In the genomic region with DNA sequence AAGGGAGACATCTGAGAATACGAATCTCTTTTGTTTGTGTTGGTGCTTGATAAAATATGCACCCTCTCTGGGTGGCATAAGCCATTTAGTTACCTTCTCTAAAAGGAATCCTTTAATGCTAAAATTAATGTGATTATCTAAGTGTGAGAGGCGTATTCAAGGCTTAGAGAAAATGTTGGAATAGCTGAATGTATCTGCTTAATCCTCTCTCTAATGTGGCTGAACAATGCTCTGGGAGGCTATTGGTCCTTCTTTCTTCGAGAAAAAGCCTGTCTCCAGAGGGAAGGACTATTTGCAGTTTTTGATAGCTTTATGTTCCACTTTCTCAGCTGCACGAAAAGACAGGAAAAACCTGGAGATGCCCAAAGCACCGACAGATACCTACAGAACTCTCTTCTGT, we compare ENCODE assay signal across 24 mouse cellular contexts.
DNase-seq lines count a peak whose midpoint lies in the region; ATAC-seq and TF ChIP-seq lines count a peak whose summit lies in the region.
"Had no signal": no experiment of that assay in that cellular context is flagged by ENCODE, and none has a peak within 500 bp of the region (broad histone marks: within the 10 kb centered on the region; RNA-seq: fewer than 3 reads in every experiment).

No protein-coding gene starts in this region.

- TF ChIP-seq POLR2A in brain, embryonic 14.5 days (IDR thresholded peaks at IDR 0.05; ENCODE audit: borderline replicate concordance, extremely low read depth, insufficient read depth, insufficient read length, poor library complexity, severe bottlenecking) = no peak

- no peaks in the 10 kb centered on the region; the same call in 1 of the 2 replicates for H3K27me3 ChIP-seq in midbrain, embryonic 10.5 days (ENCODE audit: low read depth, poor library complexity, severe bottlenecking)
- H3K27me3 ChIP-seq in midbrain, postnatal 0 days (ENCODE audit: insufficient read depth, low read length) = no peaks in the 10 kb centered on the region
- H3K27me3 ChIP-seq in midbrain, embryonic 12.5 days = peaks cover 10% of the 10 kb centered on the region; the same call in 1 of the 2 replicates
- no peaks in the 10 kb centered on the region for H3K27me3 ChIP-seq in midbrain, embryonic 14.5 days (ENCODE audit: control insufficient read depth, insufficient read depth, low read length)
- H3K27me3 ChIP-seq: embryonic facial prominence, embryonic 13.5 days; embryonic facial prominence, embryonic 15.5 days had no signal

- ATAC-seq in midbrain, postnatal 0 days (ENCODE audit: low FRiP score) = no peak
- peak; percentile 51 for ATAC-seq in midbrain, embryonic 12.5 days (ENCODE audit: low FRiP score, low read depth)
- peak; percentile 26; the same call in 1 of the 2 replicates for ATAC-seq in midbrain, embryonic 14.5 days (ENCODE audit: low FRiP score, low TSS enrichment)
- ATAC-seq: forebrain, embryonic 14.5 days; forebrain, embryonic 16.5 days had no signal

- no peak overlapping the region for H3K9ac ChIP-seq in midbrain, postnatal 0 days (replicated peaks; ENCODE audit: low read length, poor library complexity, severe bottlenecking)
- no peak overlapping the region for H3K9ac ChIP-seq in midbrain, embryonic 12.5 days (replicated peaks)
- H3K9ac ChIP-seq in midbrain, embryonic 14.5 days (replicated peaks; ENCODE audit: low read length) = no peak overlapping the region
- H3K9ac ChIP-seq: embryonic facial prominence, embryonic 13.5 days; embryonic facial prominence, embryonic 15.5 days had no signal

- DNase-seq in midbrain, embryonic 10.5 days (ENCODE audit: low spot score) = peak; percentile 17
- no peak for DNase-seq in midbrain, postnatal 0 days (ENCODE audit: low spot score)
- DNase-seq in brain, embryonic 14.5 days (ENCODE audit: low read depth) = peak; percentile 23
- peak; percentile 27 for DNase-seq in midbrain, embryonic 14.5 days
- no peak for DNase-seq in c-Kit-positive CD71-positive TER-119-positive erythroid progenitor cells, embryonic 14.5 days (ENCODE audit: low spot score)
- DNase-seq in retina, embryonic 14.5 days (ENCODE audit: low spot score) = no peak
- no peak for DNase-seq in kidney, postnatal 36 days
- DNase-seq: adrenal gland, adult 2 months; adrenal gland, postnatal 10 days; adrenal gland, postnatal 25 days; cerebellum, adult 11 months; cerebellum, adult 18-20 months; cerebellum, adult 8-10 months; cerebellum, adult 9-11 months; cerebellum, postnatal 14 days; cerebellum, postnatal 36 days; embryo, embryonic 11 days had no signal

- WGBS in midbrain, embryonic 10.5 days = 28% methylated on average over 5 of the region's 5 CpGs
- 14% methylated on average over 5 of the region's 5 CpGs for WGBS in midbrain, postnatal 0 days
- 12% methylated on average over 5 of the region's 5 CpGs for WGBS in midbrain, embryonic 12.5 days
- WGBS in midbrain, embryonic 14.5 days = 11% methylated on average over 5 of the region's 5 CpGs

- H3K36me3 ChIP-seq in midbrain, embryonic 10.5 days = no peaks in the 10 kb centered on the region
- no peaks in the 10 kb centered on the region for H3K36me3 ChIP-seq in midbrain, postnatal 0 days (ENCODE audit: insufficient read depth, low read length)
- H3K36me3 ChIP-seq in midbrain, embryonic 12.5 days = no peaks in the 10 kb centered on the region
- no peaks in the 10 kb centered on the region for H3K36me3 ChIP-seq in midbrain, embryonic 14.5 days (ENCODE audit: control insufficient read depth, insufficient read depth, low read length)
- H3K36me3 ChIP-seq: embryonic facial prominence, embryonic 13.5 days; embryonic facial prominence, embryonic 15.5 days; forebrain, embryonic 10.5 days had no signal

- peaks cover 37% of the 10 kb centered on the region for H3K4me1 ChIP-seq in midbrain, embryonic 10.5 days
- H3K4me1 ChIP-seq in midbrain, postnatal 0 days (ENCODE audit: insufficient read depth, low read length) = no peaks in the 10 kb centered on the region
- peaks cover 18% of the 10 kb centered on the region for H3K4me1 ChIP-seq in midbrain, embryonic 12.5 days
- peaks cover 4% of the 10 kb centered on the region; the same call in 1 of the 2 replicates for H3K4me1 ChIP-seq in midbrain, embryonic 14.5 days (ENCODE audit: control insufficient read depth, insufficient read depth, low read length)

- peak overlapping the region; percentile 10 for H3K4me3 ChIP-seq in midbrain, embryonic 10.5 days
- H3K4me3 ChIP-seq in midbrain, postnatal 0 days (ENCODE audit: low read depth, low read length) = no peak overlapping the region
- no peak overlapping the region for H3K4me3 ChIP-seq in midbrain, embryonic 12.5 days
- no peak overlapping the region for H3K4me3 ChIP-seq in midbrain, embryonic 14.5 days (replicated peaks; ENCODE audit: low read depth, low read length)
- H3K4me3 ChIP-seq: embryonic facial prominence, embryonic 13.5 days; embryonic facial prominence, embryonic 15.5 days; erythroblast, embryonic 14.5 days; forebrain, embryonic 10.5 days had no signal

- peak overlapping the region; percentile 77 for H3K27ac ChIP-seq in midbrain, embryonic 10.5 days (replicated peaks)
- H3K27ac ChIP-seq in midbrain, postnatal 0 days (ENCODE audit: low read depth, low read length) = no peak overlapping the region
- H3K27ac ChIP-seq in midbrain, embryonic 12.5 days (replicated peaks) = peak overlapping the region; percentile 58
- H3K27ac ChIP-seq in midbrain, embryonic 14.5 days (replicated peaks; ENCODE audit: low read depth, low read length) = 0 out of 2 replicates have a peak overlapping the region, but pooled peaks have one; percentile 32
- H3K27ac ChIP-seq: embryonic facial prominence, embryonic 13.5 days; embryonic facial prominence, embryonic 15.5 days; forebrain, embryonic 10.5 days had no signal

- H3K4me2 ChIP-seq in midbrain, postnatal 0 days (ENCODE audit: low read depth, low read length, poor library complexity, severe bottlenecking) = no peak overlapping the region
- H3K4me2 ChIP-seq in midbrain, embryonic 12.5 days (replicated peaks) = peak overlapping the region; percentile 34
- 0 out of 2 replicates have a peak overlapping the region, but pooled peaks have one; percentile 16 for H3K4me2 ChIP-seq in midbrain, embryonic 14.5 days (ENCODE audit: low read length)
- H3K4me2 ChIP-seq: embryonic facial prominence, embryonic 13.5 days; embryonic facial prominence, embryonic 15.5 days had no signal

- H3K9me3 ChIP-seq in midbrain, embryonic 10.5 days (replicated peaks) = no peaks in the 10 kb centered on the region
- no peaks in the 10 kb centered on the region for H3K9me3 ChIP-seq in midbrain, postnatal 0 days (ENCODE audit: low read length)
- no peaks in the 10 kb centered on the region for H3K9me3 ChIP-seq in midbrain, embryonic 12.5 days
- no peaks in the 10 kb centered on the region for H3K9me3 ChIP-seq in midbrain, embryonic 14.5 days (ENCODE audit: control insufficient read depth, low read length)
- H3K9me3 ChIP-seq: embryonic facial prominence, embryonic 13.5 days; embryonic facial prominence, embryonic 15.5 days; forebrain, embryonic 10.5 days had no signal

- no peak for TF ChIP-seq CTCF in midbrain, postnatal 0 days (IDR thresholded peaks at IDR 0.05)
- no peak for TF ChIP-seq CTCF in brain, embryonic 14.5 days (IDR thresholded peaks at IDR 0.05; ENCODE audit: borderline replicate concordance, extremely low read depth, insufficient read depth, insufficient read length)

Comparison
In these comparisons a context has a peak if more than half of its experiments do, and no peak if none do; other contexts are left out.
1. DNase-seq: peak in midbrain, embryonic 10.5 days (single experiment), brain, embryonic 14.5 days (single experiment) and midbrain, embryonic 14.5 days (single experiment); none in midbrain, postnatal 0 days (single experiment), c-Kit-positive CD71-positive TER-119-positive erythroid progenitor cells, embryonic 14.5 days (single experiment), retina, embryonic 14.5 days (single experiment) and kidney, postnatal 36 days (0 of 2).